Mouse (Mus musculus): ENCODE measurements around the gene Znrf1. TPM values are rescaled to one million over a fixed set of nuclear protein-coding genes. Genes with fewer than 3 reads are reported as not detected.

Gene Znrf1
- total RNA-seq, 2 experiments from 2014 or later, result 31.0 to 36.3 TPM

DNA sequence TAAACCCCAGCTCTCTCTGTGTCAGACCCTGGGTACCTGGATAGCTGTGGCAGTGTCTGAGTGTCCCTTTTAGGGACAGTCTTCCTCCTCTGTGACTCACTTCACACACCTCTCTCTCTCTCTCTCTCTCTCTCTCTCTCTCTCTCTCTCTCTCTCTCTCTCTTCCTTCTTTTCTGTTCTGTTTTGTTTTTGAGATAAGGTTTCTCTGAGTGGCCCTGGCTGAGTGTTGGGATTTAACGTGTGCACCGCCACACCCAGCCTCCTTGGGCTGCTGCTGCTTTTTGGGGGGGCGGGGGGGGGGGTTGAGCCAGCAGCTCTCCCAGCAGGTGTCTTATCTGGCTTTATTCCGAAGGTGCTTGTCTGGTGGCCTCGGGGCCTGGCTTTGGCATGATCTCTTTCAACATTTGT lies 29.9 kb downstream of the Znrf1 start:
- no peak for DNase-seq (ENCODE audit: low spot score in 2 of 2)

DNA sequence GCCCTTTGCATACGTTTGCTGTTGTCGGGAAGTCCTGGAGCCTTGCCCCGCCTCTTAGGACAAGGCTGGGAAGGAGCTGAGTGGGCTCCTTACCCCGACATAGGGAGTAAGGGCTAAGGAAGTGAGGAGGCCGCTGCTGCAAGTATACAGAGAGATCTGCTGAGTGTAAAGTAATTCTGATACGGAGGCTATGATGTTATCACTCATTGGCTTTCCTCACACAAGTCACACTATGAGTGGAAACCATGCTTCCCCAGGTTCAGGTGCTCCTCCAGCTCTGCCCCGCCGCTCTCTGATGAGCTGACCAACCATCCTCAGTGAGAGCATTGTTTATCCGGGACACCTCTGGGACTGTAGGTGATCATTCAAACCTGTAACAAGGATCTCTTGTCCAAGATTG lies 30.4 kb downstream of the Znrf1 start:
- DNase-seq (ENCODE audit: low spot score in 2 of 2), result no peak

DNA sequence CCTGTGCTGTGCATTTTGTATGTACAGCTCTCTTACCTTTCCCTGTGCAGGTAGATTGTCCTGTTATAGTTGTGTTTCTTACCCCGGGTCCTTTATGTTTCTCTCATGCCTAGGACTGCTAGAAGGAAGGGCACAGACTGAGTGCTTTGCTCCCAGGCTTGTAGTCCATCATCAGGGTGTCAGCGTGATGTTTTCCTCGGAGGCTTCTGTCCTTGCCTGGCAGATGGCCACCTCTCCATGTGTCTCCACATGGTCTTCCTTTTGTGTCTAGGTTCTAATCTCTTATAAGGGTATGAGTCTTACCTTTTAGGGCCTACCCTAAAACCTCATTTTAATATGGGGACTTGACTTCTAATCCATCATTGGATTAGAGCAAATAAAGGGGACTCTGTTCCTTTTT lies 31.7 kb downstream of the Znrf1 start:
- no peak for DNase-seq (ENCODE audit: low spot score in 2 of 2)

DNA sequence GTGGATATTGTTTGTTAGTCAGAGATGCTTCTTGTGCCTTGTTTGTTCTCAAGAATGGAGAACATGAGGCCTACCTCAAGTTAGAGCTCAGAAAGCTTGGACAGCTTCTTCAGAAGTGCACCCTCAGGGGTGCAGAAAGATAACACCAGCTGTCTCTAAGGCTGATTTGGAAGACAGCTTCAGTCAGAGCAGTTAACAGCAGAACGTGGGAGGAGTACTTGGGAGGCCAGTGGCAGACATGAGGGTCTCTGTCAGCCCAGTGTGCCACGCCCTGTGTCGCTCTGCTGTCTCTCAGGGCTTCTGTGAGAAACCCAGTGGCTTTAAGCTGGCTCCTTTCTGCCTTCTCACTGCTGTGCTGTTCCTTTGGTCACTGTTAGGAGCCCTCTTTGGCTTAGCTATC lies 32.1 kb downstream of the Znrf1 start:
- no peak for DNase-seq (ENCODE audit: low spot score in 2 of 2)

DNA sequence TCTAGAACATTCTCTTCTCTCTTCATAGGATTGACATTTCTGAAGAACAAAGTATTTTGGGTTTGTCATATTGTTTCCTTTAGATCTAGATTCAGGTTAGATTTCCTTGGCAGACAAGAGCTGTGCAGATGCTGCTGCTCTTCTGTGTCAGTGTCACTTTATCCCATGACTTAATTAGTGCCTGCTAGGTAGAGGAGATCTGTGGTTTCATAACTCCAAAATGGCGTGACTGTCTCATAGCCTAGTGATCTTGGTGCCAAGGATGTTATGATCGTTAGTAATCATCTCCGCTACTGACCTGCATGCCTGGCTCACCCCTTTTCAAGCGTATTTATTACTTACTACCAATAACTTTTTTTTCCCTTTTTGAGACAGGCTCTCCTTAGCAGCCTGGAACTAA lies 34.0 kb downstream of the Znrf1 start:
- DNase-seq (ENCODE audit: low spot score in 2 of 2), result no peak

DNA sequence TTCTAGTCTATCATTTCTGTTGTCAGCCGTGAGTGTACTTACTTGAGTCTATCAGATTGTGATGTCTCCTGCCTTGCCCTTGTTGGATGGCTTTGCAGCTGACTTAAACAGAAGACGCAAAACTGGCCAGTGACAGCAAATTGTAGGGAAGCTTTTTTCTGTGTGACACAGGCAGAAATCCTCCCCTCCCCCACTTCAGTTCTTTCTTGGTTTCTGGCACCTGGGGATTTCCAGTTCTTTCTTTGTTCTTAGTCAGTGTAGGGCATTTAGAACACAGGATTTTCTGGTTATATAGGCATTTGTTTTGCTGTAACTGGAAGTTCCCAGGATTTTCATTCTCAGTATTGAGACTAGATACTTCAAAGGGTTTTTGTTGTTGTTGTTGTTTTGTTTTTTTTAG lies 34.5 kb downstream of the Znrf1 start:
- DNase-seq (ENCODE audit: low spot score in 2 of 2), result no peak

DNA sequence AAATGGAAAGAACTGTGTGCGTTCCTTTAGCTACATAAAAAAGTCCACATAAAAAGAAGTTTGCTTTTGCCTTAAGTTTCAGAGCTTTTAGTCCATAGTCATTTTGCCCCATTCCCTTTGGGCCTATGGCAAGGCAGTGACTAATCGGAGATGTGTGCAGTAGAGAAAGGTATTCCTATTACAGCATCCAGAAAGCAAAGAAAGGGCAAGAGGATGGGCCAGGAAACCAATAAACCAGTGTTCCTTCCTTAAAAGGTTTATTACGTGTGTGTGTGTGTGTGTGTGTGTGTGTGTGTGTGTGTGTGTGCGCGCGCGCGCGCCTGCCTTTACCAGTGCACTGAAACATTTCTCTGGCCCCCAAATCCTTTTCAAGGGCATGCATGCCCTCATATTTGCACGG lies 35.8 kb downstream of the Znrf1 start:
- no peak for DNase-seq (ENCODE audit: low spot score in 2 of 2)

DNA sequence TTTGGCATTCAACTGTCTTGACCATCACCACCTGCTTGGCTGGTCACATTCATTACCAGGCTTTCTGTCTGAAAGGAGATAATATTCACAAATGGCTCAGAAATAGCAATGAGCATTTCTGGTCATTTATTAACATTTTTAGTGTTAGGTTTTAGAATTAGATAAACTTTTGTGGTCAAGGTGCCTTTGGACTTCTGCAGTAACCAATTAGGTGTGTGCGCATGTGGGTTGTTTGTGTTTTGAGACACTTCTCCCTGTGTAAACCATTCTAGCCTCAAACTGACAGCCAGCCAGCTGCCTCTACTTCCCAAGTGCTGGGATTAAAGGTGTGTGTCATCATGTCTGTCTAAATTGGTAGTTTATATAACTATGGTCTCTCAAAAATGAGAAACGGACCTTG lies 36.5 kb downstream of the Znrf1 start:
- no peak for DNase-seq (ENCODE audit: low spot score in 2 of 2)

DNA sequence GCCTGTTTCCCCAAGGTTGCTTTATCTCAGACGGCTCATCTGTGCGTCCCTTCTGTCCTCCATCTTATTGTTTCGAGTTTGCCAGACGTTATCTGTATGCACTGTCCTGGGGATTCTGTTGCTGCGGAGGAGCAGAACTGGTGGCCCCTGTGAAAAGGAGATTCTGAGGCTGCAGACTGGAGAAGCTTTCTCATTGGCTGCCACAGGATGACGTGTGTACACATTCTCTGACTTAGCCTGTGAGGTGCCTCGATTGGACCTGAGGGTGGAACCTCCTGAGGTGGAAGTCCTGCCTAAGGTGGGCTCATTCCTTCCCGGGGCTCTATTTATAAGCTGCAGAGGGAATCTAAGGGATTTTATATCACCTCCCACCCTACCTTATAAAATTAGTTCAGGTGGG lies 37.7 kb downstream of the Znrf1 start:
- DNase-seq (ENCODE audit: low spot score in 2 of 2), result no peak

DNA sequence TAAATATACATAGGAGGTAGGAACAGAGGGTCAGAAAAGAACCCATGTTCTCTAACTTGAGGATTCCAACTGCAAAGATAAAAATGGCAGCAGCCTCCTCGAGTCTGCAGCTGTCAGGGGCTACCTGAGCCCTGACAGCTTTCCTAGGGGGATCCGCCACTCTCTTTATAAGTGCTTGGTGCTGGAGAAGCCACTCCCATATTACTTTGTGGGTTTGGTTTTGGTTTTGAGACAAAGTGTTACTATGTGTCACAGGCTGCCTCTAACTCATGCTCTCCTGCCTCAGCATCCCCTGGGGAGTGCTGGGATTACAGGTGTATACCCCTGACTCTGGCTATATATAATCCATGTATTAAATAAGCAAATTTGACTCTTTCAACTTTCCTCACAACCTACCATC lies 38.1 kb downstream of the Znrf1 start:
- no peak for DNase-seq (ENCODE audit: low spot score in 2 of 2)

DNA sequence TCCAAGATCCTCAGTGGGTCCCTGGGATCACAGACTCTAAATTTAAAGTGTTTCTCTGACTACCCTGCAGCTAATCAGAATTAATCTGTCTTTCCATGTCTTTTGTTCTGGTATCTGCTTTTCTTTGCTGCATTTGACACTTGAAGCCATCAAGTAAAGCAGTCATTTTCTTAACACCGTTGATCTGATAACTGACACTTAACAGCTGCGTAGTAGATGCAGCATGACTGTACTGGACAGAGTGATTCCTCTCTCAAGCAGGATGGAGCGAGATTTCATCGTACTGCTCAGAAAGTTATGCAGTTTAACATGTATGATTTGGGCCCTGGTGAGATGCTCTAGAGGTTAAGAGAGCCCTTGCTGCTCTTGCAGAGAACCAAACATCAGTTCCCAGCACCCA lies 39.6 kb downstream of the Znrf1 start:
- DNase-seq (ENCODE audit: low spot score in 2 of 2), result no peak

DNA sequence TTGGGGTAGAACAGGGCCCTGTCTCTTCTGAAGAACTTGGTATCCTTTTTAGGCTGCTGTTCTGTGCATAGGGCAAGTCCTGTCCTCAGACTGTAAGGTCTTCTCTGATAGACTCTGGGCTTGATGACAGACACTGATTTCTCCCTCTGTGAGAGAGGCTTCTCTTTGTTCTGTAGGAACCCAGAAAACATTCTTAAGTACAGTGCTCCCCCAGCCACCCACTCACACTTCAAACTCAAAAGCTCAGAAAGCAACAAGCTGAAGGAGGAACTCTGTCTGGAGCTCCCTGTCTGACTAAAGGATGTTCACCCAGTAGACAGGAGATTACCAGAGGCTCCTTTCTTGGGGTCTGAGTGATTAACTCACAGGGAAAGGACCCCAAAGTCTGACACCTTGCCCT lies 40.6 kb downstream of the Znrf1 start:
- DNase-seq (ENCODE audit: low spot score in 2 of 2), result no peak

DNA sequence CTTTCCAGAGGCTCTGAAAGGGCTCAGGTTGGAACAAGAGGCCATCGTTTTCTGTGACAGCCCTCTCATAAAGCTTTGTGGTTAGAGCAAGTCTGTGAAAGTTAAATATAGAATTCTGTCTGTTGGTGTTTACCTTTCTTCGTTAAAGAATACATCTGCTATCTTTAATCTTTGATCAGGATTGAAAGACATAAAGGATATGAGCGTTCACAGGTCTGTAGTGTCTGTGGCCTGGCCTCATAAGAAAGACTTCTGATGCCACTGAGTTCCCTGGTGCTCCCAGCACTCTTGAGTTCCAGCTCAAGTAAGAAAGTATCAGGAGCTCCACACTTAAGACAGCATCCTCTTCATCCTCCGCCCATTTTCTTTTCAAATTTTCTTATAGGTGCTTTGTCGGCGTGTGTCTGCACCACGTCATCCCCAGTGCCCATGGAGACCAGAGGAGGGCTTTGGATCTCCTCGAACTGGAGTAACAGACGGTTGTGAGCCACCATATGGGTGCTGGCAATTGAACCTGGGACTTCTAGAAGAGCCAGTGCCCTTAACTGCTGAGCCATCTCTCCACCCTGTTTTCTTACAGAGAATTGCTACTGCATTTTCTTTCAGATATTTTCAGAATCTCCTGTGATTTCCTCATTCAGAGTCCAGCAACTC lies 42.1 kb downstream of the Znrf1 start:
- no peak for DNase-seq (ENCODE audit: low spot score in 2 of 2)

DNA sequence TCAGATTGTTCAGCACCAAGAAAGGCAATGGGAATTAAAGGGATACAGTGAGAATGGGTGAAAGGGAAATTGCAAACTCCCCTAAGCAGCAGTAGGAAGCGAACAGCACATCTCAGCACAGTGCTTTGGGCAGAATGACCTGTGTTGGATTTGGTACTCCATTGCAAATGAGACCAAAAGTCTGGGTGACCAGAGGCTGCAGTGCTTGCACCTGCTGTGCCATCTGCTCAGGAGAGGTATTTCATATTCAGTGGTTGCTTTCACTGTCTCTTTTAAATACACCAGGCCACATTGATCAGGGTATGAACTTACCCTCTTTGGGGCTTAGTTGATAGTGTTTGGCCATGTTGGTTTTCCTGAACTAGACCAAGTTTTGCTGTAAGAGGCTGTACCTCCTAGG lies 43.4 kb downstream of the Znrf1 start:
- no peak for DNase-seq (ENCODE audit: low spot score in 2 of 2)

DNA sequence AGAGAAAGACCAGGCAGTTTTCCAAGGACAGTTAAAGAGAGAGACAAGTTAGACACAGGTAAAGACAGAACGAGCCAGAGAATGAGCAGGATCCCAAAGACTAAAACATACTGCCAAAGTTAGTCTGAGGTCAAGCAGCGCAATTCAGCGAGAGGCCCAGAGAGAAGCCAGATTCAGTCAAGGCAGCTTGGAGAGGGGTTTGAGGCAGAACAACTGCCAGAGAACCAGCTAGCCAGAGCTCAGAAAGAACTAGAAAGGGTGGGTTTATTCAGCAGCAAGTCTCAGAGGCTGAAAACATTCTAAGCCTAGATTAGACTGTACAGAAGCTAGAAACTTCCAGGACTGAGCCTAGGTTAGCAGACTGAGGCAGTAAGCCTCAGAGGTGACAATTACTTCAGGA lies 44.4 kb downstream of the Znrf1 start:
- DNase-seq (ENCODE audit: low spot score in 2 of 2), result no peak

DNA sequence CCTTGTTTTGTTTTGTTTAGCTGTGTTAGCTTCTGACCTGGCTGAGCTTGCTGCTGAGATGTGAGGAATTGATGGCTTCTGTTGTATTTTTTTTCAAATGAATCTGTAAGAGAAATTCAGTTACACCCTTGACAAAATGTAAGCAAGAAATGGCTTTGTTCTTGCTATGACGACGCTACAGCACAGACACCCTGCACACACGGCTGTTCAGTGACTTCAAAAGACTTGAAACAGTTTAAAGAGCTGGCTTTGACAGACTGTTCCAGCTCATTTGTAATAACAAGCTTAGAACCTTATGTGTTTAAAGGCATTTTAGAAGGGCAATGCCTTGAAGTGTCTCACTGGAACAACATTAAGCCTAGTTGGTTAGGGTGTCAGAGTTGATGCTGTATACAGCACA lies 46.5 kb downstream of the Znrf1 start:
- DNase-seq (ENCODE audit: low spot score in 2 of 2), result no peak

DNA sequence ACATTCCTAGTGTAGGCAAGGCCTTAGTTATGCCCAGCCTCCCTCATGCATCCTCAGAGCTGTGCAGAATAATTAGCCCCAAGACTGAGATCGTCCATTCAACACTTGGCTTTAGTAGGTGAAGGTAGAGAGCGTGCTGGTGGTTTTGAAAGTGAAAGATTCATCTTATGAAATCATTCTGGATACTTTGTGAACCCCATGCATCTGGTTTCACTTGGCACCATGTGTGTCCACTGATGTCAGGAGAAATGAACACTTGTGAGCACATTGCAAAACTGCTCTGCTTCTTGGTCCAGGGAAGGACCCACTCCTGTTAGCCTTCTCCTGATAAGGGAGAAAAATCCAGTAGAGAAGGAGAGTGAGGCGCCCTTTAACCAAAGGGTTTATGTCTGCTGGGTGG lies 49.0 kb downstream of the Znrf1 start:
- DNase-seq (ENCODE audit: low spot score in 2 of 2), result no peak

DNA sequence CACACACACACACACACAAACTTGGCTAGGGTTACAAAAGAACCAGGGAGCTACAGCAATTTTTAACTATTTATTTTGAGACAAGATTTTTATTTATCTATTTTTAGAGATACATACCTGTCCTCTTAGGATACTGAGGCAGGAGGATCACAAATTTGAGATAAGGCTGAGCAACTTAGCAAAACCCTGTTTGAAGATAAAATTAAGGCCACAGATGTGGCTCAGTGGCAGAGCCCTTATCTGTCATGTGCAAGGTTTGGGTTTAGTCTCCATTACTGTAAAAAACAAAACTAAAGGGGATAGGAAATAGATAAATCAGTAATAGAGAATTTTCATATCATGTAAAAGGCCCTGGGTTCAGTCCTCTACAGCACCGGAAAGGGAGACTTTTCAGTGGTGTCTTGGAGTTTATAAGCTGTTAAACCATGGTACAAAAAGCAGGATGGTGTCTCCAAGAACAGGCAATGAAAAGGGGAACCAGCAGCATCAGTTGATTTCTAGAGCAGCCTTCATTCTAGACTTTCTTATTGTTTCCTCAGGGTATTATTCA lies 51.7 kb downstream of the Znrf1 start:
- DNase-seq (ENCODE audit: low spot score in 2 of 2), result no peak

DNA sequence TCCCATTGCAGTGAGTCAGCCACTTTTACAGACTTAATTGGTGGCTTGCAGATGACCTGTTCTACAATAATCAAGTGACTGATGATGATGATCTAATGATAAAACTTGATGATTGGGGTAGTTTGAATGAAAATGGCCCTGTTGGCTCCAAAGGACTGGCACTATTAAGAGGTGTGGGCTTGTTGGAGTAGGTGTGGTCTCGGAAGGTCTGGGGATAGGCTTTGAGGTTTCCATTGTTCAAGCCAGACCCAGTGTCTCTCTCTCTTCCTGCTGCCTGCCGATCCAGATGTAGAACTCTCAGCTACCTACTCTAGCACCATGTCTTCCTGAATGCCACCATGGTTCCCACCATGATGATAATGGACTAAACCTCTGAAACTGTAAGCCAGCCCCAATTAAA lies 52.4 kb downstream of the Znrf1 start:
- no peak for DNase-seq (ENCODE audit: low spot score in 2 of 2)

DNA sequence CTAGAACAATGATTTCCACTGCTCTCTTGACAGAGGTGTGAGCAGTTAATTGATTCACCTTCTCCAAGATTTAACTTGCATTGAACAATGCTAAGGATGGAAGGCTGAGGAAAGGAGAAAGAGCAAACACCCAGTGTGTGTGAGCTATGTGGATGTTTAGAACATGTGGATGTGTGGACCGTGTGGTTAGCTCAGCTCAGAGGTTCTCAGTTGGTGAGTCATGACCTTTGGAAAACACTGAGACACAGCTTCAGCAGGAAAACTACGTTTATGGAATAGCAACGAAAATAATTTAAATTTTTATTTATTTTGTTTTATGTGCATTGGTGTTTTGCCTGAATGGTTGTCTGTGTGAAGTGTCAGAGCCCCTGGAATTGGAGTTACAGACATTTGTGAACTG lies 54.3 kb downstream of the Znrf1 start:
- DNase-seq (ENCODE audit: low spot score in 2 of 2), result no peak

DNA sequence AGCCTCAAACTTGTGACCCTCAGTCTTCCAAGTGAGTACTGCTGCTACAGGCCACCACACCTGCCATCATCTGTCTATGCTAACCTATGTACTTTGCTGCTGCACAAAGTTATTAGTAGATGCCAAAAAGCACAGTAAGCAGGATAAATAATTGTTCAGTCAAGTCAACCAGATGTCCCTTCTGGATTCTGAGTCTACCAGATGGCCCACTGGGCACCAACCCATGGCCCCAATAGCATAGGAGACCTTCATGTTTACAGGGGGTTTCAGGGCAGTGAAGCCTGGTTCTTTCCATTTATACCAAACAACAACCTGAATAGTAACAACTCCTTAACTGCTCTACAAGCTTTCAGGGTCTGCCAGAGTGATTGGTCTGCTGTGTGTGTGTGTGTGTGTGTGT lies 55.3 kb downstream of the Znrf1 start:
- no peak for DNase-seq (ENCODE audit: low spot score in 2 of 2)

DNA sequence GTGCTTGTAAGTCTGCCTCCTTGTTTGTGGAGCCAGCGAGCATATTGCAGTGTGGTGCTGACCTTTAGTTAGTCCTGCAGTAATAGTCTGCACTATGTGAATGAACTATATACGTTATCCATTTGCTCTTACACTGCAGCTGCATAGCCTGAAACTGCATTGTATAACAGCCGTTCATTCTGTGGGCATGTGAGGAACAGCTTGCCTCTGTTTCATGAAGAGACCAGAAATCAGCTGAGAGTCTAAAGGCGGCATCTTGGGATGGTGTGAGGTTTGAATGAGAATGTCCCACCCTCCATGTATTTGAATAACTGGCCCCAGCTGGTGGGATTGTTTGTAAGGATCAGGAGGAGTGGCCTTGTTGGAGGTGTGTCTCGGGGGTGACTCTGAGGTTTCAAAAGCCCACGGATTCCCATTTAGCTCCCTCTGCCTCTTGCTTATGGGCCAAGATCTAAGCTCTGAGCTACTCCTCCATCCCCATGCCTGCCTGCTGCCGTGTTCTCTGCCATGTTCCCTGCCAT lies 56.6 kb downstream of the Znrf1 start:
- DNase-seq (ENCODE audit: low spot score in 2 of 2), result no peak
